Mouse (Mus musculus) neural tube, embryonic 15.5 days (tissue): ENCODE results near the gene Ripor3. TPM values are rescaled to one million over a fixed set of nuclear protein-coding genes. Genes with fewer than 3 reads are reported as not detected.

Experiments used
- ATAC-seq: fragments of 200-750 bp; cut with Nextera tagmentation; 2 replicates; pipeline ENCODE4 v1.8.0; 2017; ENCODE audit warnings: mild to moderate bottlenecking, moderate TSS enrichment, moderate library complexity; ENCODE audit not compliant: low FRiP score
- H3K27ac ChIP-seq: fragments of 300-500 bp; sonication (generic); replicated peaks from 2 replicates; pipeline ENCODE4 v1.5.1; 2015; ENCODE audit warnings: mild to moderate bottlenecking, inconsistent platforms
- H3K27me3 ChIP-seq: fragments of 300-500 bp; sonication (generic); replicated peaks from 2 replicates; pipeline ENCODE4 v1.6.1; 2015; ENCODE audit warnings: inconsistent platforms
- H3K36me3 ChIP-seq: fragments of 300-500 bp; sonication (generic); 2 replicates; pipeline ENCODE4 v1.6.1; 2015; ENCODE audit warnings: inconsistent platforms
- H3K4me1 ChIP-seq: fragments of 300-500 bp; sonication (generic); 2 replicates; pipeline ENCODE4 v1.6.1; 2015; ENCODE audit warnings: inconsistent platforms
- H3K4me2 ChIP-seq: fragments of 300-500 bp; sonication (generic); 2 replicates; pipeline ENCODE4 v1.6.1; 2015; ENCODE audit warnings: inconsistent platforms, mild to moderate bottlenecking, moderate library complexity
- H3K4me3 ChIP-seq: fragments of 300-500 bp; sonication (generic); replicated peaks from 2 replicates; pipeline ENCODE4 v1.5.1; 2015; ENCODE audit warnings: mild to moderate bottlenecking, inconsistent platforms
- H3K9ac ChIP-seq: fragments of 300-500 bp; sonication (generic); replicated peaks from 2 replicates; pipeline ENCODE4 v1.6.1; 2015; ENCODE audit warnings: mild to moderate bottlenecking, inconsistent platforms
- H3K9me3 ChIP-seq: fragments of 300-500 bp; sonication (generic); replicated peaks from 2 replicates; pipeline ENCODE4 v1.6.1; 2016; ENCODE audit warnings: inconsistent platforms
- WGBS: fragments of 180-500 bp; shearing (Covaris S2); methylation state at CpG from one replicate; pipeline ENCODE4 v1.1.7; 2015; ENCODE audit warnings: mixed read lengths; 5-methylcytosine and 5-hydroxymethylcytosine counted together
- polyA plus RNA-seq: library from polyadenylated mRNA; unstranded; fragments of >200 nt; fragmentation: Nextera tagmentation; extraction: Ambion mirVana; gene quantifications from 2 replicates; pipeline ENCODE4 v1.2.1, GENCODE M21; 2015

Gene Ripor3
- polyA plus RNA-seq, 1 experiment from 2014 or later: 0.47 TPM

GRCm38 (mm10) chr2:168049002-168049635 lies 38.7 kb upstream of the Ripor3 start:
- H3K9me3 ChIP-seq: no peaks in the 10 kb centered on the region
- no peak for ATAC-seq
- no peaks in the 10 kb centered on the region for H3K36me3 ChIP-seq
- peaks cover 37% of the 10 kb centered on the region for H3K27me3 ChIP-seq
- H3K27ac ChIP-seq: no peak overlapping the region
- no peak overlapping the region; the same call in 1 of the 2 replicates for H3K4me3 ChIP-seq
- WGBS: 15% methylated on average over 16 of the region's 16 CpGs
- peaks cover 21% of the 10 kb centered on the region for H3K4me1 ChIP-seq
- peak overlapping the region; percentile 72 for H3K4me2 ChIP-seq
- H3K9ac ChIP-seq: no peak overlapping the region

- Histone ChIP-seq H3K4me1 (peaks cover 26% of the 10 kb centered on the region), H3K27ac (no peak overlapping the region), H3K9ac (no peak overlapping the region), H3K4me3 (no peak overlapping the region), H3K9me3 (no peaks in the 10 kb centered on the region), H3K4me2 (no peak overlapping the region), H3K27me3 (peaks cover 27% of the 10 kb centered on the region), H3K36me3 (no peaks in the 10 kb centered on the region)
- WGBS: 81% methylated on average over 4 of the region's 4 CpGs
- ATAC-seq: no peak
Measured at GRCm38 (mm10) chr2:168046467-168046866, 36.0 kb upstream of the Ripor3 start.

- H3K36me3 ChIP-seq: no peaks in the 10 kb centered on the region
- no peak overlapping the region for H3K4me3 ChIP-seq
- H3K27ac ChIP-seq: no peak overlapping the region
- no peak for ATAC-seq
- no peak overlapping the region for H3K9ac ChIP-seq
- WGBS: 40% methylated on average over 5 of the region's 5 CpGs
- no peaks in the 10 kb centered on the region for H3K9me3 ChIP-seq
- peaks cover 27% of the 10 kb centered on the region for H3K4me1 ChIP-seq
- no peak overlapping the region for H3K4me2 ChIP-seq
- peaks cover 20% of the 10 kb centered on the region for H3K27me3 ChIP-seq
Measured at GRCm38 (mm10) chr2:168045771-168046170, 35.4 kb upstream of the Ripor3 start.

- H3K4me3 ChIP-seq: no peak overlapping the region
- H3K36me3 ChIP-seq: no peaks in the 10 kb centered on the region
- H3K4me1 ChIP-seq: peaks cover 25% of the 10 kb centered on the region
- no peak for ATAC-seq
- peaks cover 19% of the 10 kb centered on the region for H3K27me3 ChIP-seq
- no peak overlapping the region for H3K27ac ChIP-seq
- no peaks in the 10 kb centered on the region for H3K9me3 ChIP-seq
- 72% methylated on average over 13 of the region's 13 CpGs for WGBS
- no peak overlapping the region for H3K4me2 ChIP-seq
- no peak overlapping the region for H3K9ac ChIP-seq
Measured at GRCm38 (mm10) chr2:168045357-168045756, 34.9 kb upstream of the Ripor3 start.

GRCm38 (mm10) chr2:168044681-168045287 lies 34.4 kb upstream of the Ripor3 start:
- Histone ChIP-seq H3K4me2 (no peak overlapping the region), H3K27me3 (peaks cover 15% of the 10 kb centered on the region), H3K9ac (no peak overlapping the region), H3K36me3 (no peaks in the 10 kb centered on the region), H3K27ac (no peak overlapping the region), H3K4me3 (no peak overlapping the region), H3K9me3 (no peaks in the 10 kb centered on the region), H3K4me1 (peaks cover 19% of the 10 kb centered on the region)
- ATAC-seq: no peak
- WGBS: 81% methylated on average over 10 of the region's 10 CpGs

- ATAC-seq: peak; percentile 55; the same call in 1 of the 2 replicates
- Histone ChIP-seq H3K4me1 (peaks cover 13% of the 10 kb centered on the region; the same call in 1 of the 2 replicates), H3K9me3 (no peaks in the 10 kb centered on the region), H3K36me3 (no peaks in the 10 kb centered on the region), H3K27ac (0 out of 2 replicates have a peak overlapping the region, but pooled peaks have one; percentile 3), H3K4me3 (no peak overlapping the region), H3K4me2 (no peak overlapping the region), H3K27me3 (no peaks in the 10 kb centered on the region), H3K9ac (no peak overlapping the region)
- whole genome bisulfite sequencing: 46% methylated on average over 6 of the region's 6 CpGs
Measured at GRCm38 (mm10) chr2:168042019-168042418, 31.6 kb upstream of the Ripor3 start.

GRCm38 (mm10) chr2:168040751-168041150 lies 30.3 kb upstream of the Ripor3 start:
- ATAC-seq: no peak
- Histone ChIP-seq H3K36me3 (no peaks in the 10 kb centered on the region), H3K27me3 (no peaks in the 10 kb centered on the region), H3K27ac (no peak overlapping the region), H3K4me3 (no peak overlapping the region), H3K9me3 (no peaks in the 10 kb centered on the region), H3K4me2 (no peak overlapping the region), H3K9ac (no peak overlapping the region), H3K4me1 (peaks cover 16% of the 10 kb centered on the region; the same call in 1 of the 2 replicates)
- WGBS: 51% methylated on average over 3 of the region's 3 CpGs

GRCm38 (mm10) chr2:168037063-168037462 lies 26.6 kb upstream of the Ripor3 start:
- H3K27ac ChIP-seq: no peak overlapping the region
- no peaks in the 10 kb centered on the region for H3K9me3 ChIP-seq
- no peak overlapping the region for H3K4me3 ChIP-seq
- H3K4me2 ChIP-seq: no peak overlapping the region
- WGBS: 27% methylated on average over 3 of the region's 3 CpGs
- ATAC-seq: no peak
- H3K27me3 ChIP-seq: no peaks in the 10 kb centered on the region
- H3K36me3 ChIP-seq: no peaks in the 10 kb centered on the region
- peaks cover 10% of the 10 kb centered on the region; the same call in 1 of the 2 replicates for H3K4me1 ChIP-seq
- H3K9ac ChIP-seq: no peak overlapping the region

- no peak for ATAC-seq
- no peaks in the 10 kb centered on the region for H3K27me3 ChIP-seq
- H3K4me2 ChIP-seq: no peak overlapping the region
- H3K27ac ChIP-seq: no peak overlapping the region
- H3K4me1 ChIP-seq: peaks cover 10% of the 10 kb centered on the region; the same call in 1 of the 2 replicates
- no peaks in the 10 kb centered on the region for H3K9me3 ChIP-seq
- no peaks in the 10 kb centered on the region for H3K36me3 ChIP-seq
- 89% methylated on average over 6 of the region's 6 CpGs for WGBS
- no peak overlapping the region for H3K9ac ChIP-seq
- no peak overlapping the region for H3K4me3 ChIP-seq
Measured at GRCm38 (mm10) chr2:168035907-168036306, 25.5 kb upstream of the Ripor3 start.

GRCm38 (mm10) chr2:168033905-168034304 lies 23.5 kb upstream of the Ripor3 start:
- Histone ChIP-seq H3K36me3 (no peaks in the 10 kb centered on the region), H3K27ac (no peak overlapping the region), H3K4me2 (no peak overlapping the region), H3K4me3 (no peak overlapping the region), H3K4me1 (peaks cover 7% of the 10 kb centered on the region; the same call in 1 of the 2 replicates), H3K9me3 (no peaks in the 10 kb centered on the region), H3K27me3 (no peaks in the 10 kb centered on the region), H3K9ac (no peak overlapping the region)
- WGBS: 65% methylated on average over 10 of the region's 10 CpGs
- no peak for ATAC-seq

- Histone ChIP-seq H3K9ac (no peak overlapping the region), H3K27ac (no peak overlapping the region), H3K4me3 (no peak overlapping the region), H3K4me2 (no peak overlapping the region), H3K27me3 (no peaks in the 10 kb centered on the region), H3K36me3 (no peaks in the 10 kb centered on the region), H3K9me3 (no peaks in the 10 kb centered on the region), H3K4me1 (0 out of 2 replicates have a peak, but pooled peaks cover 2% of the 10 kb centered on the region)
- 72% methylated on average over 2 of the region's 2 CpGs for WGBS
- no peak for ATAC-seq
Measured at GRCm38 (mm10) chr2:168031842-168032241, 21.4 kb upstream of the Ripor3 start.

- no peak for ATAC-seq
- Histone ChIP-seq H3K4me2 (no peak overlapping the region), H3K27me3 (no peaks in the 10 kb centered on the region), H3K9me3 (no peaks in the 10 kb centered on the region), H3K4me1 (peaks cover 5% of the 10 kb centered on the region; the same call in 1 of the 2 replicates), H3K27ac (no peak overlapping the region), H3K36me3 (no peaks in the 10 kb centered on the region), H3K4me3 (no peak overlapping the region), H3K9ac (no peak overlapping the region)
- 97% methylated on average over 3 of the region's 3 CpGs for WGBS
Measured at GRCm38 (mm10) chr2:168028376-168028775, 18.0 kb upstream of the Ripor3 start.
